Mouse (Mus musculus) gonadal fat pad, adult 2 months (tissue): ENCODE data around the gene Ccdc158. TPM values are rescaled to one million over a fixed set of nuclear protein-coding genes. Genes with fewer than 3 reads are reported as not detected.

ENCODE experiments used
- DNase-seq: peaks from one replicate; pipeline ENCODE4 v3.0.0-alpha.2; 2012; ENCODE audit warnings: low read depth
- polyA plus RNA-seq: library from polyadenylated mRNA; depleted of rRNA; stranded (reverse); fragments of >200 nt; gene quantifications from 2 replicates; pipeline ENCODE4 v1.2.3, GENCODE M21; 2012

Ccdc158 gene
- polyA plus RNA-seq, 1 experiment = 0.30 TPM

- DNase-seq = no peak
Observed at GRCm38 (mm10) chr5:92688124-92688523, 13.1 kb upstream of the Ccdc158 start.

- no peak for DNase-seq
Observed at GRCm38 (mm10) chr5:92684715-92685460, 9.8 kb upstream of the Ccdc158 start.

GRCm38 (mm10) chr5:92683871-92684475 is 8.9 kb upstream of the Ccdc158 start:
- DNase-seq = no peak

- DNase-seq = no peak
Observed at GRCm38 (mm10) chr5:92683351-92683807, 8.3 kb upstream of the Ccdc158 start, which contains the start of gene Shroom3. Shroom3 (plus strand) TSS chr5:92683435.

- DNase-seq = no peak
Observed at GRCm38 (mm10) chr5:92682621-92683348, 7.7 kb upstream of the Ccdc158 start.

- DNase-seq = no peak
Observed at GRCm38 (mm10) chr5:92681861-92682260, 6.8 kb upstream of the Ccdc158 start.

GRCm38 (mm10) chr5:92679441-92679840 is 4.4 kb upstream of the Ccdc158 start:
- no peak for DNase-seq

- DNase-seq = no peak
Observed at GRCm38 (mm10) chr5:92675574-92675920, 476 bp upstream of the Ccdc158 start.

GRCm38 (mm10) chr5:92666860-92667259 is 8.2 kb downstream of the Ccdc158 start:
- no peak for DNase-seq

- no peak for DNase-seq
Observed at GRCm38 (mm10) chr5:92664321-92664720, 10.8 kb downstream of the Ccdc158 start.

- DNase-seq = no peak
Observed at GRCm38 (mm10) chr5:92656256-92656655, 18.8 kb downstream of the Ccdc158 start.

- DNase-seq = no peak
Observed at GRCm38 (mm10) chr5:92640861-92641260, 34.2 kb downstream of the Ccdc158 start.

- no peak for DNase-seq
Observed at GRCm38 (mm10) chr5:92635891-92636290, 39.2 kb downstream of the Ccdc158 start.

GRCm38 (mm10) chr5:92634916-92635315 is 40.2 kb downstream of the Ccdc158 start:
- no peak for DNase-seq

GRCm38 (mm10) chr5:92633526-92633925 is 41.5 kb downstream of the Ccdc158 start:
- no peak for DNase-seq

GRCm38 (mm10) chr5:92627896-92628295 is 47.2 kb downstream of the Ccdc158 start:
- DNase-seq = no peak

GRCm38 (mm10) chr5:92621883-92622282 is 53.2 kb downstream of the Ccdc158 start:
- DNase-seq = no peak

- DNase-seq = no peak
Observed at GRCm38 (mm10) chr5:92612756-92613155, 62.3 kb downstream of the Ccdc158 start.

GRCm38 (mm10) chr5:92607492-92608229 is 67.4 kb downstream of the Ccdc158 start:
- DNase-seq = no peak

GRCm38 (mm10) chr5:92604452-92605247 is 70.4 kb downstream of the Ccdc158 start:
- no peak for DNase-seq
